Mouse (Mus musculus) ovary, postnatal 10 days (tissue): ENCODE measurements around the gene Polrmt.

Experiments
- DNase-seq: peaks from one replicate; pipeline ENCODE4 v3.0.0; 2022; ENCODE audit warnings: low spot score

The Polrmt gene

GRCm38 (mm10) chr10:79743161-79743560 lies 3.2 kb downstream of the Polrmt start:
- DNase-seq: no peak

- no peak for DNase-seq
These were observed 5.5 kb downstream of the Polrmt start for GRCm38 (mm10) chr10:79740863-79741262.

DNA sequence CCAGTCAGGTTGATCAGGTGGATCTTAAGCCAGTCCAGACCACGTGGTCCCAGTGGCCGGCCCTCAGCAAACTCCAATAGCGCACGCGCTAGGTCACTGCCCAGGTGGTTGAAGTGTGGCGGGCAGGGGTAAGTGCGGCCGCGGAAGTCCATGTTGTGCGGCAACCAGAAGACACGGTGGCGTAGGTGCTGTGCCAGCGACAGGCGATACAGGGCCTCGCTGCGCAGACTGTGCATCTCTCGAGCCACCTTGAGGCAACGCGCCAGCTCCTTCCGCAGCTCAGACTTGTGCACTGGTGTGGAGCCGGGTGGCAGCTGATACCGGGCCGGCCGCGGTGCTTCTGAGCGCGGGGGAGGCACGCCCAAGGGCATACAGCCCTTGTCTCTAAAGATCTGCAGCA lies 7.1 kb downstream of the Polrmt start:
- no peak for DNase-seq

DNA sequence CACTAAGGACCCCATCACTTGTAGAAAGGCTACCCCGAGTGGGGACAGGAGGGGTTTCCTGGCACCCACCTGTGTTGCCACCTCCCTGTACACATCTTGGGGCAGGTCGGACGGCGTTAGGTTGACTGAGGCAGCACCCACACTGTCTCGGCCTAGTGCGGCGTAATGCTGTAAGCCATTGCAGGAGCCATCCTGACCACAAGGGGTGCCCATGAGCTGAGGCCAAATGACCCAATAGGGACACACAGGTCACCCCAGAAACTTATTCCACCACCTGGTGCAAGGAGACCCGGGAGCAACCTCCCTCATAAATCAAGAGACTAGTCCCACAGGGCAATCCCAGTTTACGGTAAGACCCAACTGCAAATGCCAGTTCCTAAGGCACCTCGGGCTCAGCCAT lies 8.1 kb downstream of the Polrmt start:
- no peak for DNase-seq

- no peak for DNase-seq
These were observed 9.7 kb downstream of the Polrmt start for GRCm38 (mm10) chr10:79736706-79737105.

GRCm38 (mm10) chr10:79735361-79735760 lies 11.0 kb downstream of the Polrmt start:
- DNase-seq: no peak

GRCm38 (mm10) chr10:79733847-79734246 lies 12.5 kb downstream of the Polrmt start:
- no peak for DNase-seq

GRCm38 (mm10) chr10:79732500-79732899 lies 13.9 kb downstream of the Polrmt start:
- no peak for DNase-seq

DNA sequence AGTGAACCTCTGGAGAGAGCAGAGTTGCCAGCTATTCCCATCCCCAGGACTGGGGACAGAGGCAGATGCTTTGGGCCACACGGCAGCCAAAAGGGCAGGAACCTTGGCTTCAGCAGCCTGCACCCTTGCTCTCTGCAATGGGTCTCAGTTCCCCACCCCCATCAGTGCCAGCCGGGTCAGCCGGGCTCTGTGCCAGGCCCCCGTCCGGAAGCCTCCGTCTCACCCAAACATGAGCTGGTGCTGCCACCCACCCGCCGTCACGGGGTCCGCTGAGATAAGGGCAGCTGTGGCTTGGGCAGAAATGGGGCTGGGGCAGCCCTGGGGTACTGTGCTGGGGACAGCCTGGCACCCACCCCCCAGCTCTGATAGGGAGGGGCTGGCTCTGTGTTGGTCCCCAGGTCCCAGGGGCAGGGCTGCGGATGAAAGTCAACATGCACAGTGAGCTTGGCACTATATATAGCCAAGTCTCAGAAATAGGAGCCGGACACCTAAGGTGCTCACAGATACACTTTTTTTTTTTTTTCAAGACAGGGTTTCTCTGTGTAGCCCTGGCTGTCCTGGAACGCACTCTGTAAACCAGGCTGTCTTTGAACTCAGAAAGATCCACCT lies 16.9 kb downstream of the Polrmt start:
- DNase-seq: no peak

DNA sequence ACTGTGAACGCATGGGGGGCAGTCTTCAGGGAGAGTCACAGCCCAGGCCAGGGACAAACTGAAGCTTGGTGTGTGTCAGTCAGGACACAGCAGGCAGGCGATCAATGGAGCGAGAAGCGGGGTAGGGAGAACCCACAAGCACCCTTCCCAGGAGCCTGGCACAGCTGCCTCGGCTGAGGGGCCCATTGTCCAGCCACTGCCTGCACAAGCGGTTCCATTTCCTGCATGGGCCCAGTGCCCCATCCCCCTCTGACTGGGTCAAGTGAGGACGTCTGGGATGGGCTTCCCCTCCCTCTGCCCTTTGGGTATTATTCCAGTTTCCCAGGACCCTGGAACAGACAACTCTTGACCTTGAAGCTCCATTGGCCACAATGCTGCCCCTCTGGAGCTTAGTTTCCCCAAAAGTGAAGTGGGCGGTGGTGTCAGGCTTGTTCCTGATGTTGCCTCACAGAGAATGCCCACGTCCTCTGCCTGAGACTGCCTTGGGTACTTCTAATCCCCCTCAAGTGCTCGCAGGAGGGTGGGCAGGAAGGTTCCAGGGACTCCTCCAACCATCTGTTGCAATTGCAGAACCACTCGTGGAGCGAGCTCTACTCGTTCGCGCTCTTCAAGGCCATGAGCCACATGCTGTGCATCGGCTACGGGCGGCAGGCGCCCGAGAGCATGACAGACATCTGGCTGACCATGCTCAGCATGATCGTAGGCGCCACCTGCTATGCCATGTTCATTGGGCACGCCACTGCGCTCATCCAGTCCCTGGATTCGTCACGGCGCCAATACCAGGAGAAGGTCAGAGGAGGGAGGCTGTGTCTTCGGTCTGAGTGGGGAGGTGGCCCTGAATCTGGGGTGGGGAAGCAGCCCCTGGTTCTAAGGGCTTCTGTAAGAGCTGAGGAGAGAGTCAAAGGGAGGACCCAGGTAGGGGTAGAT lies 17.8 kb downstream of the Polrmt start:
- no peak for DNase-seq

DNA sequence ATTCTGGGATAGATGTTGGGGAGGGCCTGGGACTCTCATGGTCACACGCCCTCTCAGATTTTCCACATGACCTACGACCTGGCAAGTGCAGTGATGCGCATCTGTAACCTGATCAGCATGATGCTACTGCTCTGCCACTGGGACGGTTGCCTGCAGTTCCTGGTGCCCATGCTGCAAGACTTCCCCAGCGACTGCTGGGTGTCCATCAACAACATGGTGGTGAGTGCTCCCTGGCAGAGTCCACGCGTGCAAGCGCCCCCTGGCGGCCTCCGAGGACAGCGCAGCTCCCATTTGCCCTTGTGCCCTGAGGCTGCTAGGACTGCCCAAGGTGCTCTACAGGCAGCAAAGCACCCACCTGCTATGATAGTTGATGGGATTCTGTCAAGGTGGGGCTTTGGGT lies 20.3 kb downstream of the Polrmt start:
- DNase-seq: no peak

GRCm38 (mm10) chr10:79723692-79724091 lies 22.7 kb downstream of the Polrmt start:
- no peak for DNase-seq

GRCm38 (mm10) chr10:79723047-79723446 lies 23.3 kb downstream of the Polrmt start:
- no peak for DNase-seq

DNA sequence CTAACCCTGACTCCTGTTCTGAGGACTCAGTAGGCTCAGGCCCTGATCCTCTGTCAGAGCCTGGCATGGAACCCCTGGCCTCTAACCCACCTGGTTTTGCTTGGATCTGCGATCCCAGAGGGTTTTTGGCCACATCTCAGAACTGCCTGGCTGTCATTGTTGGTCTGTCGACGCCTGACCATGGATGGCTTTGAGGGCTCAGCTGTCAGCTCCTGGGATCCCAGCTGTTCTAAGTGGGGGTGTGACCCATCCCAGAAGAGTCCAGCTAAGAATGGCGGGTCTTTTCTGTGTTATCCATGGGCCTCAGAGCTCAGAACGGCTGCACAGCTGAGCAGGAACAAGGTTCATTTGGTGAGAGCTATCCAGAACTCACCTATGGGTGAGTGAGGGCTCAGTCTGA lies 25.3 kb downstream of the Polrmt start:
- no peak for DNase-seq

- peak; percentile 69 for DNase-seq
These were observed 28.6 kb downstream of the Polrmt start for GRCm38 (mm10) chr10:79717640-79718357.

- DNase-seq: no peak
These were observed 29.4 kb downstream of the Polrmt start for GRCm38 (mm10) chr10:79716988-79717355.

DNA sequence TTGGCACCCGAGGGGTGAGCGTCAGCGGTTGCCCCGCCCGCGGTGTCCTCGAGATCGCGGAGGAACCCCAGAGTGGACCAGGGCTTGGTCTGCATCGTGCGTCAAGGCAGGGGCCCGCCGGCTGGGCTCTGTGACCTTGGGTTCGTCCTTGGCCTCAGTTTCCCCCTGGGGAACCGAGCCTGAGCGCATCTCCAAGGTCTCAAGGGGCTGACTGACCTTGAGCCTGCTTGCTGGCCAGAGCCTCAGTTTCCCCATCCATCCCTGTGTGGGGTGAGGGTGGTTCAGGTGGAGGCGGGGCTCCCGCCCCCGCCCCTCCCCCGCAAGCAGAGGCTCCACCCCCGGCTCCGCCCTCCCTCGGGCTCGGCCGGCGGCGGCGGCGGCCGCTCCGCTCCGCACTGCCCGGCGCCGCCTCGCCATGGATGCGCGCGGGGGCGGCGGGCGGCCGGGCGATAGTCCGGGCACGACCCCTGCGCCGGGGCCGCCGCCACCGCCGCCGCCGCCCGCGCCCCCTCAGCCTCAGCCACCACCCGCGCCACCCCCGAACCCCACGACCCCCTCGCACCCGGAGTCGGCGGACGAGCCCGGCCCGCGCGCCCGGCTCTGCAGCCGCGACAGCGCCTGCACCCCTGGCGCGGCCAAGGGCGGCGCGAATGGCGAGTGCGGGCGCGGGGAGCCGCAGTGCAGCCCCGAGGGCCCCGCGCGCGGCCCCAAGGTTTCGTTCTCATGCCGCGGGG lies 30.0 kb downstream of the Polrmt start, which contains the start of gene Hcn2:
TSS of gene Hcn2 (plus strand) at position 381 of the 734 bp plus-strand sequence.
- no peak for DNase-seq

DNA sequence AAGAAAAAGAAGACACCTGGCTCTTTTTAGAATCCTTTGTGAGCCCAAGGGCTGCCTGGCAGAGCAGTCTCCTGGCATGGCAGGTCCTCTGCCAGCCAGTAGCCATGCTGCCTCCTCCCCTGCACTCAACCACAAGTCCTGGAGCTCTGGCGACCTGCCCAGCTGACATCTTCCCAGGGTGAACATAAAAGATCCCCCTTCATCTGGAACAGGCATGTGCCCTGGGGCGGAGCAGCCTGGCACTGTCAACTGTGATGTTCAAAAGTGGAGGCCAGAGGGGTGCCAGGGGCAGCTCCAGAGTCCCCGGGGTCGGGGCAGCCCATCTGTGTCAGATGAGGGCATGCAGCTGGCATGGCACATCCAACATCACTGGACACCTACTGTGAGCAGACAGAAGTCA lies 31.4 kb downstream of the Polrmt start:
- no peak for DNase-seq

DNA sequence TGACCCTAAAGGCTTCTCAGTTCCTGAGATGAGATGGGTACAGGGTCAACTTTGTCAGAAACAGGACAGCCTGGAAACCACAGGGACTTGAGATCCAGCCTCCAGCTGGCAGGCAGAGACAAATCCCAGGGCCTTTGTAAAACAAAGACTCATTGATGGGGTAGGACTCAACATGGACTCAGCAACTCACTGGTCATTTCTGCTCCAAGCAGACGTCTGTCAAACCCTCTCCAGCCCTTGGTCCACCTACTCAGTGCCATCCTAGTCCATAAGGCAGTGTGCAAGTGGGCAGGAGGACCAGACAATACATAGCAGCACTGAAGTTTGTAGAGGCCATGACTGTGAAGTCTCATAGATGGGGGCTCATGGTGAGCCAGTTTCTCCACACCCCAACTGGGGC lies 33.2 kb downstream of the Polrmt start:
- DNase-seq: no peak

- DNase-seq: peak; percentile 53
These were observed 33.8 kb downstream of the Polrmt start for GRCm38 (mm10) chr10:79712499-79713126.

DNA sequence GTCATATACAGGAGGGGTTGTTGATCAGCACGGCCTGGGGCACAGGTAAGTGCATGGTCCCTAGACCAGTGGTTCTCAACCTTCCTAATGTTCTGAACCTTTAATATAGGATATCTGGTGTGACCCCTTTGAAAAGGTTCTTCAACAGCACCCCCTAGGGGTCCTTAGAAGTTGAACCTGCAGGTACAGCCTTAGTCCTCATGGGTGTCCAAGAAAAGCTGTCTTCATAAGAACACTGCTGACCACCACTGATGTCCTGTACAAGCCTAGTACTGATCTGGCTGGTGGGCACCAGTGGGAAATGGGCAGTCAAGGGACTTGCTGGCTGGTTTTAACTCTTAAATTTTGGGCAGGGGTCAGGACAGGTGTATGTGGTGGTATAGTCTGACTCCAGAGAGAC lies 34.4 kb downstream of the Polrmt start:
- DNase-seq: no peak

GRCm38 (mm10) chr10:79709307-79709706 lies 37.1 kb downstream of the Polrmt start:
- DNase-seq: no peak
